Mouse (Mus musculus) olfactory bulb, adult 2 months (tissue): ENCODE results near the gene Pigm.

ENCODE experiments used
- CTCF ChIP-seq: fragments of 200-500 bp; IDR thresholded peaks from 2 replicates; pipeline ENCODE4 v1.5.1; 2012; ENCODE audit warnings: low read depth, mild to moderate bottlenecking, low read length, moderate library complexity; ENCODE audit not compliant: insufficient read depth
- POLR2A ChIP-seq: fragments of 200-500 bp; IDR thresholded peaks from 2 replicates; pipeline ENCODE4 v1.6.1; 2012; ENCODE audit warnings: mild to moderate bottlenecking, low read depth, low read length, moderate library complexity; ENCODE audit not compliant: insufficient read depth

DNA sequence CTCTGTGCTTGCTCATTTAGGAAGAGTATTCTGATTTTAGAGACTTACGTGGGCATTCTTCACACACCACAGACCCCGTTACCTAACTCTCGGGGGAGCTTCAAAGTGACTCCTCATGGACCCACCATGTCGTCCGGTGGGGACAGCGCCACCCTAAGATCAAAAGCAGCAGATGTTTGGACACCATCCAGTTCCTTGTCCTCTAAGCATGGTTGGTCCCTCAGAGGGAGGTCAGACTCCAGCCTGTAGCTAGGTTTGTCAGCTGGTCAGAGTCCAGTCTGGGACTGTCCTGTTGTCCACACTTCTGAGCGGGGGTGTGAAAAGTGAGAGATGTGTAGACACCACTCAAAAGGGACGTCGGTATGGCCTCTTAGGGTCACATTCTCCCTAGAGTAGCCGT lies 29.6 kb upstream of the Pigm start:
- TF ChIP-seq CTCF (no peak), POLR2A (no peak)
